Mouse (Mus musculus) layer of hippocampus, adult 9-11 months (tissue): ENCODE data around the gene Slc7a1.
A peak's percentile ranks its signal among the peaks of the same experiment; 100 is the strongest.
"Not testable (repeated sequence)": the region's sequence is repeated elsewhere in the genome, so short reads cannot be mapped to it uniquely, and the experiment has no call there.

ENCODE experiments used
- DNase-seq: peaks from one replicate; pipeline ENCODE4 v3.0.0; 2022

The Slc7a1 gene

DNA sequence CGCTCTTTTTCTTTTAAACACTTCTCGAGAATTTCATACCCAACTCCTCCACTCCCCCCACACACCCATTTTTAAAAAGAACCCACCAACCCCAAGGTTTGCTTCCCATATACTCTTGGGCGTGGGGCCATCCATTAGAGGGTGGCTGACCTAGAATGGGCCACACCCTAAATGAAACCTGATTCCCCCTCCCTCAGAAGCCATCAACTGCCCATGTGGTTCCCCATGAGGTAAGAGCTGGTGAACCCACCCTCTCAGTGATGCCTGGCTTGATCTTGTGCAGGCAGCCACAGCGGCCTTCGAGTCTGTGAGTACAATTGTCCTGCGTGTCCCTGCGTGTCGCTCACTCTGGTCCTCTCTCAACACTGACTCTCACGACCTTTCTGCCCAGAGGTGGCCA lies 33.2 kb downstream of the Slc7a1 start:
- no peak for DNase-seq

DNA sequence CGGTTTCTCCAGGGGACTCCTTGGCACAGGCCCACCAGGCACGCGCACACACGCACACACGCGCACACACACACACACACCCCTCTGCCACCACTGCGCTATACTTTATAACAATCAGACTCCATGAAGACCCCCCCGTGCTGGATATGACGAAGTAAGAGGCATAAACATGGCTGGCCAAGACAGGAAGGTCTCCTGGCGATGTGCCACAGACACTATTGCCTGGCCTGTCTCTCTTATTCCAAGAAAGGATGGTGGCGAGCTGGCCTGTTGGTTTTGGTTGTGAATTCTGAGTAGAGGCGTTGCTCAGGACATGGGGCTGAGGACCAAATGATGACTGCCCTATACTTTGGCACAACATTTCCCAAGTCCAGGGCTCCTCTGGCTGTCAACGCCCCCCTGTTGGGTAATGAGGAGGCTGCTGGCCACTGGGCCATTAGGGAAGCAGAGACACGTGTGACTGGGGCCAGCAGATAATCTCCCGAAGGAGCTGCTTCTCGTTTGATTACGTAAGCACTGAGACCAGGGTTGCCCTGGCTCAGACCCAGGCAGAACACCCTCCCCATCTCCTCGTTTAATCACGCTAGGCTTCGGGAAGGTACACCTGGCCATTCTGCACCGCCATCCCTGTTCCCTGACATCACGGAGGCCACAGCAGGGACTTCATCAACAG lies 36.1 kb downstream of the Slc7a1 start:
- DNase-seq: no peak

DNA sequence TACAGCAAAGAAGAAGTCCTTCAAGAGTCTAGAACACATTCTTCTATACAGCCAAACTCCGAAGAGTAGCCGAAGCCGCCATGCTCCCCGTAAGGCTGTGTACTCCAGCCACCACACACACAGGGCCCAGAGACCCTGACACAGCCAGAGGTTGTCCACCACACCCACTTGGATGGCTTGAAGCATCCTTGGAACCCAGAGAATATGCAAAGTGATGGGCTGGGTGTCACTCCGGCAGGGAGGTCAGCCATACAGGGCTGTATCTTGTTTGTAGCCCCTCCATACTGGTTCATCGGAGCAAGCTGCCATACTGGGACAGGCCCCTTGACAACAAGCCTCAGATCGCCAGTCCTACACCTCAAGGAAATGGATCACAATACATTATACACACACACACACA lies 37.4 kb downstream of the Slc7a1 start:
- DNase-seq: no peak

DNA sequence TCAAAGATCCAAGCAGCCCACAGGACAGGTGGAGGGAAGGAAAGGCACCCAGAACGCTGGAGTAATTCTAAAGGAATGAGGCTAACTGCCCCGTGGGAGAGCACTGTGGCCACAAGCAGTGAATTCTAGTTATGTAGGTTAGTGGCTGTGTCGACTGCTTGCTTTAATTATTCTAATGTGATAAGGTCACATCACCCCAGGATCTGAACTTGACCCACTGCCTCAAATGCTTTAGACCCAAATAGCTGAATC lies 38.0 kb downstream of the Slc7a1 start:
- DNase-seq: no peak

DNA sequence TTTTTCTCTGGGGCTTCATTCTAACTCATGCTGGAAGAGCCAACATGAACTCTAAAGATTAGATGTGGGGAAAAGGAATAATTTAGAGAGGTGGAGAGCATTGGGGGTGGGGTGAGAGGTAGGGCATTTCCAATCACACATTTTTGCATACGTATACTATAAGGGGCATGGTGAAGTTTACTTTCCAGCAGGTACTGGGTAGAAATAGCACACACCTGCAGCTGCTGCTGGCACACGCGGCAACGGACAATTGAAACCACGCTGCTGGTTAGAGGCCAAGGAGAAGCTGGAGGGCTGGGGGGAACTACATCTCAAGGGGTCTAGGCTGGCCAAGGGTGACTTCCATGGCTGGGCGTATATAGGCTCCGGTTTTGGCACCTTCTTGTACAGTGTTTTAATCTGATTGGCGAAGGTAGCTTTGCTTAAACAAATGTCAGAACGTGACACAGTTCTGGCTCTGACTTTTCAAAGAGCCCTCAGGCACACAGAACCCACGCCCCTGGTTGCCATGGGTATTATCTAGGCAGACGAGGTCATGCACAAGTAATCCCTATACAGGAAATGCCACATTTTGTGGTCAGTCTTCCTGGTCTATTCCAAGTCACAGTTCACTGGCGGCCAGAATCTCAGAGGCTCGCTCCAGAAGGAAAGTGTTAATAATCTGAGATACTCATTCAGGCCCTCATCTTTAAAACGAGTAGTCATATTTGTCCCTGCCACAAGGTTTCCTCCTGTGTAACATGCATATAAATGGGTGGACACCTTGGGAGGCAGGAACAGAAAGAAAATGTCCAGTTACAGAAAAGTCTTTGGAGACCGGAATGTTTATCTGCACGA lies 38.6 kb downstream of the Slc7a1 start:
- DNase-seq: no peak

DNA sequence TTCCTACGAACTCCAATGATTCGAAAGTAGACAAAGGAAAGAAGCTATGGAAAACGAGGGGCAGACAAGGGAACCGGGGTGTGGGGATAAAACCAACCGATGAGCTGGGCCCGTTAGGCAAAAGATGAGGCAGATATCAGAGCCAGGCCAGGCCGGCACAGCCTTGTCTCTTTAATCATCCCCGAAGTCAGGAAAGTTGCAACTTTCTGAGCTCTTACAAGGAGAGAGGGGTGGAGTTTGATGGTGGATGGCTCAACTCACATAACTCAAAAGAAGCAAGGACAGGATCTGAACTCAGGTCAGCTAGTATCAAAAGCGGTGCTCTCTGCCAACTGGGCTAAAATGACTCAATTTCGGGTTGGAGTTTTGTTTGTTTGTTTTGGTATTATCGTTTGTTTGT lies 40.6 kb downstream of the Slc7a1 start:
- no peak for DNase-seq

DNA sequence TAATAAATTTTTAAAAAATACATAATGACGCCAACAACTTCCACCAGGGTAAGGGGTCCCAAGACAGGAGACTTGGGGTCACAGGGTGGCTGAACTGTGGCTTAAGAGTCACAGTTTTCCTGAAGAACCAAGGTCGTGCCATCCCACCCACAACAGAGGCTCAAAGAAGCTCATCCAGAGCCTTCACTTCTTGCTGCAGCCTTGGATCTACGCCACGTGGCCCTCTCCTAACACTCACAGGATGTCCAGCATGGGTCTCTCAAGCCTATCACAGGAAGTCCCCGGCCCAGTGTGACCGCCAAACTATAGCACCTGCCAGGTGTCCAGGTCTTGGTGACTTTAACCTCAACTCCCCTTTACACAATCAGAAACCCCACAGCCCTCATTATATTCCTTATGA lies 42.5 kb downstream of the Slc7a1 start:
- no peak for DNase-seq

DNA sequence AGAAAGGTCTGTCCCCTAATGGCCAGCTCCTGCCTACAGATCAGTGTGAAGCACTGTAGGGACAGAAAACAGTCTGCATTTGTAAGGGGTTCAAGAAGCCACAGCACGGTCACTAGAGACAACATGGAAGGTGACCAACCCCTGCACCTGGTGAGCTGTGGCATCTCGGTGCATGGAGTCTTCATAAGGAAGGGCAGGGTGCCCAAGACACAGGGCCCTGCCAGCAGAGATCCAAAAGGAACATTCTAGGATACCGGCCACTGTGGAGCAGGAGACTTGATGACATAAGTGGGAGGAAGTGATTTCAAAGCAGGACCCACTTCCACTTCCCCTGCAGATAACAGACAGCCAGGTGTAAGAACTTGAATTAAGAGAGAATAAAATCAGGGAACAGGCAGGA lies 43.9 kb downstream of the Slc7a1 start:
- no peak for DNase-seq

DNA sequence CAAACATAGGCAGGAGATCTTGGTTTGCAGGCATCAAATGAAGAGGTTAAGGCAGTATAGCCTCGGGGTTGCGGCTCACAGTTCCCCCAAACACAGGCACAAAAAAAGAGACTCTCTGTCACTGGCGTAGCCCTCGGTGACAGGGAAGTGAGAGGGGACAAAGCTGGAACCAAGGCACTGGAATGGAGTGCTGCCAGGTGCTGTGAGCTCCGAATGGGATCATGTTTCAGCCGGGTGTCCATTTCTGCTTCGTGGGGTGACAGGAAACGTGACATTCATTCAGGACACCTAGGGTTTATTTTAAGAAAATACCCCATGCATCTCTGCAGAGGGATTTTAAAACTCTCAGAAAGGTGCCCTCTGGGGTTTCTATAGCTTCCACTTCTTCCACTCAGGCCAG lies 45.2 kb downstream of the Slc7a1 start:
- DNase-seq: no peak

DNA sequence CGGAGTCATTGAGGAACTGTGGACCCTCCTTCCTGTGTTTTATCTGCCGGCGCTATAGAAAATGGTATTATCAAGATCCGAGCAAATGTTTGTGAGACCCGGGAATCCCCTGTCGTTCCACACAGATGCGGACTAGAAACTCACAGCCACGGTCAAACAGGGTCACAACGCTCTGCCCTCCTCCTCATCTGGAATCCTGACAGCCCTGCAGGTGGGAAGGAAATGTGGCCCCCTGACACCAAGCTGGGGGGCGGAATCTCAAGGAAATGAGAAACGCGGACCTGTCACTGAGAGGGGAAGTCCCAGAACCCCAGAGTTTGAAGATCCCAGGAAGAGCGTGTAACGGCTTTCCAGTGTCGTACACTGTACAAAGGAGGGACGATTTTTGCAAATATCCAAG lies 46.3 kb downstream of the Slc7a1 start:
- no peak for DNase-seq

DNA sequence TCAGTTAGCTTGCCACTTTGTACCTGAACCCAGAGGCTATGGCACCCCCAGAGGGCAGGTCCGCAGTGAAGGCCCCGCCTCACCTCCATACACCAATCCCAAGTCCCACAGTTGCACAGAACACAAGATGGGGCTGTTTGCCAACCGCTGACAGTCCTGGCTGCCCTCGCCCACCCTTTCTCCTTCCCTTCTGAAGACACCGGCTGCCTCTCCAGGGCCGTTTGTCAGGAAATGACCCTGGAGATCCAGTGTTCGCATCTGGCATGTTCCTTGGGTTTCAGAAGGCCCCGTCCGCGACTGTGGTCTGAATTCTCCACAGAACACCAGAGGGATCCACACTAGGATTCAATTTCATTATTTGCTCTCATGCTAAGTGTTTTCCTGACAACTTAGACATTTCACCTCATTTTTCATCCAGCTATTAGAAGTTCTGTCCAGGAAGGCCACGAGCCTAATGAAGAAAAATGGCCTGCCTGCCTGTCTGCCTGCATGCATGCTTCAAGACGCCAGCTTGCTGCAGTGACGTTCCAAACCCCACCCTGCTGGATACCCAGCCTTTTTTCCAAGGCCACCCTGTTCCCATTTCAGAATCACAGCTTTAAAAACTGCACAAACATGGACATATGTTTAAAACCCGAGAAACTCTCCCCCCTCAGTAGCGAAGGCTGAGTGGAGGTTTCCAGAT lies 50.2 kb downstream of the Slc7a1 start:
- DNase-seq: peak; percentile 20

DNA sequence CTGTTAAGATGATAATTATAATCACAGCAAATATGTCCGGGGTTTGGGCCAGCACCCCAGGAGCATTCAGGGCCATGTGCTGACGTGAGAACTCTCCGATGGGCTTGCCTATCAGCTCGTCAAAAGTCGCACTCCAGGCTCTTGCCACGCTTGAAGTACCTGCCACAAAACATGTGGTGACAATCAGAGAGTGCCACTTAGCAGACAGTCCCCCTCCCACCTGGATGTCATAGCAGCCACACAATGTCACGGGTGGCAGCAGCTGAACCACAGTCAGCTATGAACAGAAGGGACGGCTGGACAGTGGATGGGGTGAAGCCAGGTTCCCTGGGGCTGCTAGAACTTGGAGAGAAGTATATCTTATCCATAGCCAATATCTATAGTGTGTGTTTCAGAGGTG lies 51.6 kb downstream of the Slc7a1 start:
- DNase-seq: no peak

DNA sequence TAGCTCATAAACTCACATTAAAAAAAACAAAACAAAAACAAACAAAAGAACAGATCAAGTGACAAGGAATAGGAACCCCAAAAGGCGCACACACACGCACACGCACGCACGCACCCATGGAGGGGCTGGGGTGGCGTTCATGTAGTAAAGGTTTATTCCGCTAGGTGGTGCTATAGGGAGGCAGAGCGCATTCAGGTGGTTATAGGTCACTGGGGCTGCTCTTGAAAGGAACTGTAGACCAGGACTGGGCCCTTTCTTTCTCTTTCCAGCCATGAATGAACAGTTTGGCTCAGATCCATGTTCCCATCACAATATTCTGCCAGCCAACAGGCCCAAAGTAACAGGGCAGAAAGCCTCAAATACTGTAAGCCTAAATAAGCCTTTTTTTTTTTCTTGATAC lies 53.2 kb downstream of the Slc7a1 start:
- DNase-seq: no peak

DNA sequence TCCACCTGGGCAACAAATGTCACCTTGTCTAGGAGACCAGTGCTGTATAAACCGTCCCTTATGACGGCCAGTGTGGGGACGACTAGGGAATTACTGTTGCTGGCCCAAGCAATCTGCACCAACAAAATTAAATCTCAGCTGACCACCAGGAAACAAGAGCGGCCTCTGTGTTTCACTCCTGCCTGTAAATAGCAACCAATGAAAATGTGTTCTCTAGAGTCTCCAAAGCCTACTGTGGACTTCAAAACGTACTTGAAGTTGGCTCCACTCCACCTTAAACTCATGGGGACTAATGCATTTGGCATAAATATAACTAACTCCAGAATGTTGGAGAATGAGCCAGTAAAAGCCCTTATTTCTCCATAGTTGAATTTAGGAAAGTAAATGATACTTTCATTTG lies 55.3 kb downstream of the Slc7a1 start:
- no peak for DNase-seq

DNA sequence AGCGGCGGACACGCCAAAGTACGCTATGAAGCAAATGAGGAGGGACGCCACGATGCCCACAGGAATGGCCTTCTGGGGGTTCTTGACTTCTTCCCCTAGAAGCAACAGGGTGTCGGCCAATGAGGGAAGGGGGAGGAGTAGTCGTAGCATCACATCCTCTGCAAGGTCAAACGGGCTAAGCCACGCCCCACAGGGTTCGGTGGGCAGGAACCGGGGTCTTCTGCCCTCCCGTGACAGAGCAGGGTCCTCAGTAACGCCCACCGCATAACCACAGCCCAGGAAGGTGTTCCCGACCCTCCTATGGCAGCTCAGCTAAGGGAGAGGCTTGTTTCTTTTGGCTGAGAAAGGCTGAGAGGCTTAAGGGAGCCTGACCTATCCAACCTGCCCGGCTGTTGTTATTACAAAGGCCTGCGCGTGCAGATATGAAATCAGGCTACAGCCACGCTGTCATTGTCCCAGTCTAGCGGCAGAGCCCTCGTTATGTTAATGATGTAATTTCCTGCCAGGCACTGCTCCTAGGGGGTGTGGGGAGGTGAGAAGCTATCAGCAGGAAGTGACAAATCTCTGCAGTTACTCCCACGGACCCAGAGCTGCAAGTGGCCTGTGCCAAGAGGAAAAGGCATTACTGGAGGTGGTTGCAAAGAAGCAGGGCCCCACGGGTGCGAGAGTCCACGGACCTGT lies 57.5 kb downstream of the Slc7a1 start:
- DNase-seq: peak; percentile 59

DNA sequence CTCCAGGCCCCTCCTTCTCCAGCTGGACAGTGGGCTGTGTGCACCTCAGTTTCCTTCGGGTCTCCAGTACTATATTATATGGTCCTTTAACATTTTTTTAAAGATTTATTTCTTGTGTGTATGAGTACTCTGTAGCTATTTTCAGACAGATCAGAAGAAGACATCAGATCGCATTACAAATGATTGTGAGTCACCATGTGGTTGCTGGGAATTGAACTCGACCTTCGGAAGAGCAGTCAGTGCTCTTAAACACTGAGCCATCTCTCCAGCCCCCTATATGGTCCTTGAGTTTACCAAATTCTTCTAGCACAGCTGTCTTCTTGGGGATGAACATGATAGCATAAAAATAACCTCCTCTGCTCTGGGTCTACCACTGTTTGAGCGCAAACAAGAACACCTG lies 60.6 kb downstream of the Slc7a1 start:
- DNase-seq: no peak

DNA sequence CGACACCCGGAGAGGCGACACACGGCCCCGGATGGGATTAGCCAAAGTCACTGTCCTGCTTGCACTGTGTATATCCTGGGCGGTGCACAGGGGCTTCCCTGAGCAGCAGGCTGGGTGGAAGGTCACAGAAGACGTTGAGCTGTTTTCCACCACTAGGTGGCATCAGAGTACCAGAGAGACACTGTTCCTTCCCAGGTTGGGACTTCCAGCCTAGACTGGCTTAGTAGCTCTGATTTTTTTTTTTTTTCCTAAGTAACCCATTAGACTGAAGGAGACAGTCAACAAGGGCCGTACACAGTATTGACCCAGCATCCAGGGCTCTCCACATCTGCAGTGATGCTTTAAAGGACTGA lies 67.1 kb downstream of the Slc7a1 start:
- peak; percentile 53 for DNase-seq

DNA sequence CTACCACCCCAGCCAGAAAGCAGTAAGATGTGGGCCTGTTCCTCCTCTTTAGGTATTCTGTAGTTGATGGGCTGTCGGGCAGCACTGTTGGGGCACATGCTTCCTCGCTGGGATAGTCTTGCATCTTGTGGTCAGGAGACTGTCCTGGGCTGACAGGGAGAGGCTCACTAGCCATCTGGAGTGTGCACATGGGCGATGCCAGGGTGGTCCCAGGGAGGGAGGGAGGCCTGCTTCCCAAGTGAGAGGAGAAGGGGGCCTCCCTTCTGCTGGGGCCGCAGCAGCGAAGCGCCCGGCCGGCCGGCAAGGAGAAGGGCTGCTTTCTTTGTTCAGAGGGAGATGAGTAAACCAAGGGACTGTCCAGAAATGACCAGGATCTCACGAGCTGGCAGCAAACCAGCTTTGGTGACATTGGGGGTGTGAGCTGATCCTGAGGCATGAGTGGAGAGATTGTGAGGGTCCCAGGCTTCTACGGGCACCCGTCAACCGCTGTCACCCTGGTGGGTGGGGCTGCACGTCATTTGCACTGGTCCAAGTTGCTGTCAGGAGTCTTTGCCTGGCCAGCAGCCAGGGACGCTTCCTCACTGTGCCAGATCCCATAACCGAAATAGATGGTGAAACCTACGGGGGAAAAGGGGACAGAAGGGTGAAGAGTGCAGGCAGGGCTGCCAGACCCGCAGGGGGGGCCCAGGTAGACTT lies 67.6 kb downstream of the Slc7a1 start:
- DNase-seq: no peak

DNA sequence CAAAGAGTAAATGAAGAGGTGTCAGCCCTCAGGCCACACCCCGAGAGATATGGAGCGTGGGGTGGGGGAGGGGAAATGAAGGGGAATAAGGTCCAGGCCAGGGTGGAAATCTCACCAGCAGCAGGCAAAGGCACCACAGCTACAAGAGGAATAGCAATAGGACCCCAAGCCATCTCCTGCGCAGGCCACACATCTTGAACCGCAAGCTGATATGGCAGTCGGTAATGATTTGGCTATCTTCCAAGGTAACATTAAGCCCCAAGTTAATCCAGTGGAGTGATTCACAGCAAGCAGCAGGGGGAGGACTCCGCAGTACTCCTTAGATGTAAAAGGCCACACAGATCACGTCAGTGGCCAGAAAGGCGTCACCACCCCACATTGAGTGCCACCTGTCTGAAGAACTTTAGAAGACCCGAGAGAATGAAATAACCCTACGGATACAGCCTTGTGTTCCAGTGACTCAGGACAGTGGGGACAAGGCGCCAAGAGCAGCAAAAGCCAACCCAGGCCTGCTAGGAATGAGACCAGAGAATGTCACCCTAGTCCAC lies 68.4 kb downstream of the Slc7a1 start:
- no peak for DNase-seq

DNA sequence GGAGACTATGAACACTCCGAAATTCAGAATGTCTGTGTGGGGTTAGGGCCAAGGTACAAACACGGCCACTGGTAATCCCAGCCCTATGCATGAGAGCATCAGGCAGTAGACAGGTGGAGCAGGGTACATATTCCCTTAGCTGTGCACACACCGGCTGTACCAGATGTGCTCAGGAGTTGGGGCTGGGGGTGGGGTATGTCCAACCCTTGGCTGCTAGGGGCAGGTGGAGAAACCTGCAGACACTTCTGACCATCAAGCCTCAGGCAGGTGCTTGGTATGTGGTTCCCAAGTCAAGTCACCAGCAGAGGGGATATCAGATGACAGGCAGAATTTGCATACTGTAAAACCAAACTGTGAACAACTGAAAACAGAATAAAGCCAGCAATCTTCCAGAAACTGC lies 70.7 kb downstream of the Slc7a1 start:
- DNase-seq: no peak

DNA sequence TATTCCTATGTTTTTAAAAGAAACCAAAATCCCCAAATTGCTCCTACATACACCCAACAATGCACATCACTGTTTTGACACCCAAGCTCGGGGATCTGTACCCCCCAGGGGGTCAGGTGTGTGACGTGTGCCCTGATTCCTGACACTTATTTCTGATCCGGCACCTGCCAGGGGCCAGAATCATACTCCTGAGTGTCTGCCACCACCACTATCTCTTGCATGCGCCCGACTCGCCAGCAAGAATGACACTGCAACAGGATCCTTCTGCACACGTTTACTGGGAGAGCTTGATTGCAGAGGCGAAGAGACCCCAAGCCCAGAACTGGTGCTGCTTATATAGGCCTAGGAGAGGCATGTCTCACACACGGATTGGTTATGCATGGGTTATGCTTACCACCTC lies 73.4 kb downstream of the Slc7a1 start:
- DNase-seq: not testable (repeated sequence)

DNA sequence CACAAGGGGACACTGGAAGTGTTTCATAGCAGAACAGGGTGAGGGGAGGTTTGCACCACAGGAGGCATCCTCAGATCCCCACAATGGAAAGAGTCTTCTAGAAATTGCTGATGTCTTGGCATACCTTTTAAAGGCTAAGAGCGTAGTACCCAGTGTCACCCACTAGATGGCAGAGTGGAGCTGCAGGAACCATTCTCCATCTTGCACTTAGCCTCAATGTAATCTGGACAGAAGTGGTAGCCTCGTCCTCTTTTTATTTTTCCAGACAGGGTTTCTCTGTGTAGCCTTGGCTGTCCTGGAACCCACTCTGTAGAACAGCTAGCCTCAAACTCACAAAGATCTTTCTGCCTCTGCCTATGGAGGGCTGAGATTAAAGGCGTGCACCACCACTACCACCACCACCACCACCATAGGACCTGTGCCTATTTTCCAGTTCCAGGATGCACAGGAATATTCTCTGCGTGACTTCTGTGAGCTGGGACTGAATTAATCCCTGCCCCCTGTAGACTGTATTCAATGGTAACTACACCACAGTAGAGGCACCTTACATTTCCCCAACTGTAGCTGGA lies 74.3 kb downstream of the Slc7a1 start:
- no peak for DNase-seq

DNA sequence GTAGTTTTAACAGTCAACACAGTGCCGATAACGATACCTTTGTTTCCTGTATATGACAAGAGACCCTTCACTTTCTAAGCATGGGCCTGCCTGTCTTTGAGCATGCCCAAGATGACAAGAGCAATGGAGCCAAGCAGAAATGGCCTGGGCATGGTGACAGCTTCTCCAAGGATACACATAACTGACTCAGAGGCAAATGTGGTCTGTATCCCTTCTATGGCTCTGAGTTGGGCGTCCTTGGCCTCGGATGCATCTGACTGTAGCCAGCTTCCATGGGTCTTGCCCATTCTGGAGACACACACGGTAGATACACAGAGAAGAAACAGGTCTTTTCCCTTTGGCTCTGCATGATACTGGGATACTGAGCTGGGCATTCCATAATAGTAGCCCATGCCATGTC lies 84.8 kb downstream of the Slc7a1 start:
- DNase-seq: no peak
